Mouse (Mus musculus): Measurements from ENCODE around the gene Slc17a8. TPM values are rescaled to one million over a fixed set of nuclear protein-coding genes. Genes with fewer than 3 reads are reported as not detected.

Gene Slc17a8
- polyA plus RNA-seq, 1 experiment: not detected

DNA sequence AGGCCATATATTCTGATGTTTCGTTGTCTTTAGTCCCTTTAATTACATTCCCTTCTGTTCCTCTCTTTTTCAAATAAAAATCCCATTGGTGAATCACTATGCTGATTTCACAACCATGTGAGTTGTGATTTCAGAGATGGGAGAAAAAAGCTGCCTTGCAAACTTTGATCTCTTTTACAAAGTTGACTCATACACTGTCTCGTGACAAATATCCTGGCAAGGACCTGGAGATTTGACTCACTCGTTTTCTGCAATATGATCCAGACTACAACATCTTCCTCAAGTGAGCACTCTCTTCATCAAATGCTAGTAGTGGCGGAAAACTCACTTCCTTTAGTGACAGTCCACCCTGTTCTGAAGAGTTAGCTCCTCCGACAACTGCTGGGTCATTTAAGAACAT is 21.7 kb downstream of the Slc17a8 start:
- TF ChIP-seq GATA1 (IDR thresholded peaks at IDR 0.05; ENCODE audit: low read length): no peak

DNA sequence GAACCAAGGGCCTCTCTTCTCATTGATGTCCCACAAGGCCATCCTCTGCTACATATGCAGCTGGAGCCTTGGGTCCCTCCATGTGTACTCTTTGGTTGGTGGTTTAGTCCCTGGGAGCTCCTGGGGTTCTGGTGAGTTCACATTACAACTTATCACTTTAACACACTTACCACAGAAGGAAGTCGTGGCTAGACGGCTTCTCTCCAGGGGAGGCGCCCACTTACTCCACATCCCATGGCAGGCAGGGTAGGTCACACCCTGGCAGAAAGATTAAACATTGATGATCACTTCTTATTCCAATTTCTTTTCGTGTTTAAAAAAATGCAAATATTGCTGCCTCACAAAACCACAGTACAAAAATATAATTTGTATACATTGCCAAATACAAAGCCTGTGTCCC is 23.8 kb downstream of the Slc17a8 start:
- no peak for TF ChIP-seq GATA1 (IDR thresholded peaks at IDR 0.05; ENCODE audit: low read length)

DNA sequence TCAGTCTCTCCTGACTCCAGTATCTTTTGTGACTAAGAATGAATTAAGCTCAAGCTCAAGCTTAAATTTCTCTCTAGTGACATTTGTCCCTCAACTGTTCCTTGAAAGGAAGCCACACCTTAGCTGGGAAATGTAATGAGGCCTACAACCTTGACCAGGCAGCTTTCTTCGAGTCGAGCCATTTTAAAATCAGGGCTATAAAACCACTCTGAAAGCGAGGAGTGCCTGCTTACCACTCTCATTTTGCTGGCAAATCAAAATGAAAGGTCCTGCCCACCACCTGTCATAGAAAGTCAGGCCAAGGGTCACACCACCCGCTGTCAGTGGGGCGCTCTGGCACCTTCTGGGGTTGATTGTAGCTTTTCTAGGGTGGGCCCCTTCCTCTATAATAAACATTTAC is 25.1 kb downstream of the Slc17a8 start:
- TF ChIP-seq GATA1 (IDR thresholded peaks at IDR 0.05; ENCODE audit: low read length): no peak

GRCm38 (mm10) chr10:89595514-89595913 is 25.5 kb downstream of the Slc17a8 start:
- no peak for TF ChIP-seq GATA1 (IDR thresholded peaks at IDR 0.05; ENCODE audit: low read length)

DNA sequence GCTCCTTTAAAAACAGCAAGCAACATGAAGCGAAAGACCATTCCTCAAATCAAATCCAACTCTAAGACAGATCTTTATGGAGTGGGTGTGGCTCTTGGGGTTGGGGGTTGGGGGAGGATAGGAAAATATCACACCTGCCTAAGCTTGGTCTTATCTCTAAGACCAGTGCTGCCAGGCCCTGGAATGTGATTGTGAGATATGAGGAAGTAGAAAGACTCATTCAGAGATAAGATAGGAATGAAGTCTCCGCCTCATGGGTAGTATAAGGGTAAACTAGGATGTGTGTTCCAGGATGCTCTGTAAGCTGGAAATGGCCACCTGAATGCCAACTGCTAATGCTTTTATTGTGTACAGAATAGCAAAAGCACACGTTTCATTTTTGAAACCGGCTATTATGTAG is 26.7 kb downstream of the Slc17a8 start:
- TF ChIP-seq GATA1 (IDR thresholded peaks at IDR 0.05; ENCODE audit: low read length): peak; percentile 24

DNA sequence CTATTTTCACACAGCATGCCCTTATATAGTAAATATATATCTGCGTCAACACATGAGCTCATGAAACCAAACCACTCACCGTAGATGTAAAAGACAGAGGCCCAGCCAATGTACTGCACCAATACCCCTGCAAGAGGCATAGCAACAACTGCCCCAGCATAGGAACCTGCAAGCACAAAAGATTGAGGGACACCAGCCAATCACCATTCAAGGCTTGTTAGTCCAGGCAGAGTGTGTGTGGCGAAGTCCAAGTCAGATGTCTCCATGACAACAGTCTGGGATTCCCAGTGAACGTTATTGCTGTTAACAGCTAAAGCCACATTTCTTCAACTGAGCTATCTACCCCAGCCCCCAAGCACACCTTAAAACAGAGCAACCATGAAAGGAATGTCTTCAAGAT is 28.3 kb downstream of the Slc17a8 start:
- TF ChIP-seq GATA1 (IDR thresholded peaks at IDR 0.05; ENCODE audit: low read length): no peak

DNA sequence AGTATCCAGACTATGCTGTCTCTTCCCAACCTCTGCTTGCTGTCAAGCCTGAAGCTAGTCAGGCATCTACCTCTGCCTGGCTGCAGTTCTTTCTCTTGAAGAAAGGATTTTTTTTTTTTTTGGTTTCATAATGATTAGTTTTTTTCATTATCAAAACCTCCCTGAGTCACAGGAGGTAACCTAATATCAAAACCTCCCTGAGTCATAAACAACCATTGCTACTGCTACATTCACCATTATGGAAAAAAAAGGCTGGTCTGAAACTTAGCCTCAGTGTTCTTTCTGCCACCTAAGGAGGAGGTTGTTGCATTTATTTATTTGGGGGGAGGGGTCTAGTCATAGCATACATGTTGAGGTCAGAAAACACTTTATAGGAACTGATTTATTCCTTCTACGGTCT is 31.2 kb downstream of the Slc17a8 start:
- TF ChIP-seq GATA1 (IDR thresholded peaks at IDR 0.05; ENCODE audit: low read length): no peak

DNA sequence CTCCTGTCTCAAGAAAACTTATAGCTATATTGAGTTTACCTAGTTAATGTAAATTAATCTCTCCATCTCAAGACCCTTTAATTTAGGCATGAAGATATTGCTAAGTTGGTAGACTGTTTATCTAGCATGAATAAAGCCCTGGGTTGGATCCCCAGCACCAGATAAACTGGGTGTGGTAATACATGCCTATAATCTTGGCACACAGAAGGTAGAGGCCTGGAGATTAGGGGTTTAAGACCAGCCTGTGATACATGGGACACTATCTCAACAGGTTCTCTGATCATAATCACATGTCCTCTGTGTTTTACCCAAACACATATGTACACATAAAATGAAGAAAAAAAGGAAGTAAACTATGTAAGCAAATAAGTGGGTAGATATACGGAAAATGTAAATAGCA is 32.3 kb downstream of the Slc17a8 start:
- TF ChIP-seq GATA1 (IDR thresholded peaks at IDR 0.05; ENCODE audit: low read length): no peak

DNA sequence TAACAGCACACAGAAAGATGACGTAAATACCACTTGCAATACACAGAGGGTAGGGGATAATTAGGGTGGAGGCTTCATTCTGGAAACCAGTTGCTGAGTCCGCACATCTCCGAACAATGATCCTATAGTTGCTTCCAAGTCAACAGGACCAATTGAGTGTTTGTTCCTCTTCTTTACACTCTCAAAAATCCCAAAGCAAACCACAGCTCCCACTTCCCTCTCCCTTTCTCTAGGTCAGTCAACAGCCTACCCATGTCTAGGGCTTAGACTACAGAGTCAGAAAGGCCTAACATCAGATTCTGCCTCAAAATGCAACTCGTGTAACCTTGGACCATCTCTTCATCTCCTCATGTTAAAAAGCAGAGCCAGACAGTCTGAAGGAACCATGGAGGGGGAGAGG is 36.3 kb downstream of the Slc17a8 start:
- no peak for TF ChIP-seq GATA1 (IDR thresholded peaks at IDR 0.05; ENCODE audit: low read length)

DNA sequence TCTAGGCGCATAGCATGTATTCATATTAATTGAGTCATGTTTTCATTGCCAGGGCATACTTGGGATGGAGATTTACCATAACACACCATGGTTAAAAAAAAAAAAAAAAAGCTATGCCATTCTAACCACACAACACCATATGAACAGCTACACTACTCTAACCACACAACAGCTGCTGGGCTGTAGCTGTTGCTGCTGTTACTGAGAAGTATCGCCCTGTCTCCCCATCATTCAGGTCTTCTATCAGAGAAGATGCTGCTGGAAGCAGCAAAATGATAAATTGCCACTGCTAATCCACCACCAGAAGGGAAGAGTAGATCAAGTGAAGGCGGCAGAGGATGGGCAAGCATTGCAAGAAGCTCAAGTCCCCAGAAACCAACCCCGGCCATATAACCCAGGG is 42.3 kb downstream of the Slc17a8 start:
- no peak for TF ChIP-seq GATA1 (IDR thresholded peaks at IDR 0.05; ENCODE audit: low read length)

- TF ChIP-seq GATA1 (IDR thresholded peaks at IDR 0.05; ENCODE audit: low read length): no peak
Observed at GRCm38 (mm10) chr10:89577666-89578065, 43.4 kb downstream of the Slc17a8 start.

GRCm38 (mm10) chr10:89573421-89573820 is 47.6 kb downstream of the Slc17a8 start:
- no peak for TF ChIP-seq GATA1 (IDR thresholded peaks at IDR 0.05; ENCODE audit: low read length)

- TF ChIP-seq GATA1 (IDR thresholded peaks at IDR 0.05; ENCODE audit: low read length): no peak
Observed at GRCm38 (mm10) chr10:89572946-89573345, 48.1 kb downstream of the Slc17a8 start.

DNA sequence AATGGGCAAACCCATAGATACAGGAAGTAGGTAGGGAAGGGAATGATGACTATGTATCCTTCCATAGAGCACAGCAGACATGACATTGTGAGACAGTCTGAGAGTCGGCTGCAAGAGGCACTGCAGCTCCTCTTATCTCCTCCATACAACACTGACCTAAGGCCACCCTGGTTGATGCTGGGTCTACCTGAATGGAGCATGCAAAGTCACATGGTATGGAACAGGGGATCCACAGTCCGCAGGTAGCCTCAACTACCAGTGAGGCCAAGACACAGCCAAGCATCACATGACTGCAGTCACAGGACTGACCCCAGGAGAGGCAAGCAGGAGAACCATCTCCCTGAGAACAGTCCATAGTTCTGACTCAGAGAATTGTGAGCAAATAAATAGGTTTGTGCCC is 53.7 kb downstream of the Slc17a8 start:
- no peak for TF ChIP-seq GATA1 (IDR thresholded peaks at IDR 0.05; ENCODE audit: low read length)

- no peak for TF ChIP-seq GATA1 (IDR thresholded peaks at IDR 0.05; ENCODE audit: low read length)
Observed at GRCm38 (mm10) chr10:89565301-89566022, 55.6 kb downstream of the Slc17a8 start.

GRCm38 (mm10) chr10:89562113-89562512 is 58.9 kb downstream of the Slc17a8 start:
- no peak for TF ChIP-seq GATA1 (IDR thresholded peaks at IDR 0.05; ENCODE audit: low read length)

DNA sequence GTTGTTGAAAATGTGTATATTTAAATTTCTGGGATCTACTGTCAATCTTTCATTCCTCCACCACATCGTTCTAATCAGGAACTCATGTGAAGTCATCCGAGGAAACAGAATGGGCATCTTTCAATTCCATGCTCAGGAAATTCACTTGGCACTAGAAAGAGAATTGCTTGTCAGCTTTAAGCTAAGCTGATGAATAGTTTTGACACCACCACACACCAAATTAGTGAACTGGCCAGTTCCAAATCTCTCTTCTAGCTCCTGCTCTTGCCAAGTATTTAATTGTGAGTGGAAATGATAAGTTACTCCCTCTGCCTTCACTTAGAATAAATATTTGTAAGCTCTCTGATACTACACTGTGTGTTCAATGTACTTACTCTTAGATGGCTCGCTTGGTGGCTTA is 61.7 kb downstream of the Slc17a8 start:
- no peak for TF ChIP-seq GATA1 (IDR thresholded peaks at IDR 0.05; ENCODE audit: low read length)

DNA sequence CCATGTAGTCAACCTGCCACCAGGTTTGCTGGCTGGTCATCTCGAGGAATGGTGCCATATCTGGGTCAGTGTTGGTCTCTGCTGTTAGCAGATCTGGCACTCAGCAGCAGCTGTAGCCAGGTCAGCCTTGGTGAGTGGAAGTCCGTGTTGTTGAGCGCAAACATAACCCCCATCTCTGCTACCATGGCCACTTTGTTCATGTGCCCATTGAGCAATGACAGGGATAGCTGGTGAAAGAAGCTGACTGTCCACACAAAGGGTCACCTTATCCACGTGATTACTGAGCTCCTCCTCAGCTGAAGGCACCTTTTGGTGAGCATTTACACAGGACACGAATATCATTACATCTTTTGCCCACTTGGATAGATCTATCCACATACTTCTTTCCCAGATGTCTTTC is 68.0 kb downstream of the Slc17a8 start:
- no peak for TF ChIP-seq GATA1 (IDR thresholded peaks at IDR 0.05; ENCODE audit: low read length)
